Mouse (Mus musculus) MEL (cell line): ENCODE results near the gene Slit2. TPM values are rescaled to one million over a fixed set of nuclear protein-coding genes. Genes with fewer than 3 reads are reported as not detected.

Experiments used
- DNase-seq: peaks from one replicate; pipeline ENCODE4 v3.0.0; 2011; ENCODE audit warnings: low read depth, low spot score
- H3K27ac ChIP-seq: 2 replicates; pipeline ENCODE4 v1.5.1; 2012; ENCODE audit warnings: low read depth, mild to moderate bottlenecking, control low read depth, low read length, moderate library complexity; ENCODE audit not compliant: control insufficient read depth
- H3K27me3 ChIP-seq, 2 experiments: fragments of 150-350 bp in 1 of 2; sonication (generic) in 1 of 2; 2 replicates each; pipeline ENCODE4 v1.6.1; 2012; ENCODE audit warnings: low read length in 2 of 2, mild to moderate bottlenecking in 2 of 2, improper control_type of control experiment in 1 of 2, moderate library complexity in 1 of 2; ENCODE audit not compliant: insufficient read depth in 2 of 2, control insufficient read depth in 1 of 2
- H3K36me3 ChIP-seq, 2 experiments: 2 replicates each; pipeline ENCODE4 v1.6.1; 2012 to 2014; ENCODE audit warnings: low read length in 2 of 2, improper control_type of control experiment in 1 of 2, inconsistent platforms in 1 of 2, mild to moderate bottlenecking in 1 of 2; ENCODE audit not compliant: insufficient read depth in 2 of 2, control insufficient read depth in 1 of 2
- H3K4me1 ChIP-seq, 2 experiments: fragments of 150-350 bp in 1 of 2; sonication (generic) in 1 of 2; 2 replicates each; pipeline ENCODE4 v1.6.1; 2012; ENCODE audit warnings: low read length in 2 of 2, improper control_type of control experiment in 1 of 2, mild to moderate bottlenecking in 1 of 2; ENCODE audit not compliant: insufficient read depth in 2 of 2, control insufficient read depth in 1 of 2
- H3K4me3 ChIP-seq, 2 experiments: fragments of 150-350 bp in 1 of 2; sonication (generic) in 1 of 2; 2 replicates each; pipeline ENCODE4 v1.5.1; 2012; ENCODE audit warnings: low read depth in 2 of 2, low read length in 2 of 2, mild to moderate bottlenecking in 2 of 2, moderate library complexity in 2 of 2, control low read depth in 1 of 2, improper control_type of control experiment in 1 of 2; ENCODE audit not compliant: control insufficient read depth in 1 of 2, insufficient read depth in 1 of 2
- H3K79me2 ChIP-seq: 2 replicates; pipeline ENCODE4 v1.6.1; 2012; ENCODE audit warnings: mild to moderate bottlenecking, low read length, moderate library complexity; ENCODE audit not compliant: control insufficient read depth, poor library complexity, insufficient read depth
- H3K9ac ChIP-seq: 2 replicates; pipeline ENCODE4 v1.6.1; 2012; ENCODE audit warnings: low read depth, mild to moderate bottlenecking, control low read depth, low read length, moderate library complexity; ENCODE audit not compliant: control insufficient read depth, poor library complexity, severe bottlenecking
- H3K9me3 ChIP-seq: fragments of 150-350 bp; sonication (generic); replicated peaks from 2 replicates; pipeline ENCODE4 v1.6.1; 2012; ENCODE audit warnings: mild to moderate bottlenecking, low read length, improper control_type of control experiment, moderate library complexity; ENCODE audit not compliant: insufficient read depth
- BHLHE40 ChIP-seq: IDR thresholded peaks from 2 replicates; pipeline ENCODE4 v1.6.1; 2012; ENCODE audit warnings: low read depth, mild to moderate bottlenecking, inconsistent platforms, low read length, improper control_type of control experiment, borderline replicate concordance
- CHD2 ChIP-seq: IDR thresholded peaks from 2 replicates; pipeline ENCODE4 v1.6.1; 2011; ENCODE audit warnings: low read length, improper control_type of control experiment
- CTCF ChIP-seq, 3 experiments: IDR thresholded peaks in 2 of 3; conservative IDR thresholded peaks in 1 of 3; 2 replicates each; pipeline ENCODE4 v1.5.1; 2011 to 2012; ENCODE audit warnings: low read length in 3 of 3, low read depth in 2 of 3, mild to moderate bottlenecking in 2 of 3, improper control_type of control experiment in 1 of 3, inconsistent platforms in 1 of 3, mixed read lengths in 1 of 3, moderate library complexity in 1 of 3; ENCODE audit not compliant: control insufficient read depth in 1 of 3, insufficient read depth in 1 of 3, poor library complexity in 1 of 3, severe bottlenecking in 1 of 3
- ELF1 ChIP-seq: IDR thresholded peaks from 2 replicates; pipeline ENCODE4 v1.6.1; 2014; ENCODE audit warnings: low read depth, mild to moderate bottlenecking, inconsistent platforms, low read length, improper control_type of control experiment, moderate library complexity
- EP300 ChIP-seq, 2 experiments: IDR thresholded peaks; 2 replicates each; pipeline ENCODE4 v1.6.1; 2011; ENCODE audit warnings: improper control_type of control experiment in 2 of 2, low read length in 2 of 2, low read depth in 1 of 2, mild to moderate bottlenecking in 1 of 2
- MAFK ChIP-seq: IDR thresholded peaks from 2 replicates; pipeline ENCODE4 v1.6.1; 2011; ENCODE audit warnings: low read depth, mild to moderate bottlenecking, low read length, improper control_type of control experiment, borderline replicate concordance
- MAX ChIP-seq: IDR thresholded peaks from 2 replicates; pipeline ENCODE4 v1.6.1; 2011; ENCODE audit warnings: low read length, improper control_type of control experiment
- MEF2A ChIP-seq: IDR thresholded peaks from 2 replicates; pipeline ENCODE4 v1.6.1; 2014; ENCODE audit warnings: low read depth, mild to moderate bottlenecking, inconsistent platforms, low read length, improper control_type of control experiment; ENCODE audit not compliant: poor library complexity, insufficient replicate concordance, severe bottlenecking; ENCODE audit errors: extremely low read depth
- POLR2AphosphoS2 ChIP-seq: IDR thresholded peaks from 2 replicates; pipeline ENCODE4 v1.6.1; 2011; ENCODE audit warnings: low read length, improper control_type of control experiment
- POLR2AphosphoS5 ChIP-seq: IDR thresholded peaks from 2 replicates; pipeline ENCODE4 v1.6.1; 2012; ENCODE audit warnings: low read depth, borderline replicate concordance, mild to moderate bottlenecking, inconsistent platforms, low read length, moderate library complexity, mixed read lengths
- RAD21 ChIP-seq: IDR thresholded peaks from 2 replicates; pipeline ENCODE4 v1.6.1; 2011; ENCODE audit warnings: mild to moderate bottlenecking, low read depth, low read length, improper control_type of control experiment
- TCF12 ChIP-seq: IDR thresholded peaks from 2 replicates; pipeline ENCODE4 v1.6.1; 2014; ENCODE audit warnings: low read depth, mild to moderate bottlenecking, inconsistent platforms, low read length, improper control_type of control experiment, moderate library complexity
- ZC3H11A ChIP-seq: IDR thresholded peaks from 2 replicates; pipeline ENCODE4 v1.6.1; 2012; ENCODE audit warnings: low read depth, mild to moderate bottlenecking, inconsistent platforms, low read length, improper control_type of control experiment
- polyA plus RNA-seq, 2 experiments: library from polyadenylated mRNA; stranded (reverse) in 1 of 2; unstranded in 1 of 2; fragments of >175 nt in 1 of 2; fragments of >200 nt in 1 of 2; gene quantifications; 2 replicates each; pipeline versions ENCODE4 v1.2.1 to v1.2.4; 2012; ENCODE audit warnings: low replicate concordance in 2 of 2, low read depth in 1 of 2; ENCODE audit not compliant: insufficient read length in 2 of 2, insufficient read depth in 1 of 2, missing spikeins in 1 of 2
- total RNA-seq: library from RNA; depleted of rRNA; stranded (reverse); fragments of 300-350 nt; gene quantifications from 2 replicates; pipeline ENCODE4 v1.2.3, GENCODE M21; 2012

The Slit2 gene
- total and polyA plus RNA-seq, 3 experiments: not detected

DNA sequence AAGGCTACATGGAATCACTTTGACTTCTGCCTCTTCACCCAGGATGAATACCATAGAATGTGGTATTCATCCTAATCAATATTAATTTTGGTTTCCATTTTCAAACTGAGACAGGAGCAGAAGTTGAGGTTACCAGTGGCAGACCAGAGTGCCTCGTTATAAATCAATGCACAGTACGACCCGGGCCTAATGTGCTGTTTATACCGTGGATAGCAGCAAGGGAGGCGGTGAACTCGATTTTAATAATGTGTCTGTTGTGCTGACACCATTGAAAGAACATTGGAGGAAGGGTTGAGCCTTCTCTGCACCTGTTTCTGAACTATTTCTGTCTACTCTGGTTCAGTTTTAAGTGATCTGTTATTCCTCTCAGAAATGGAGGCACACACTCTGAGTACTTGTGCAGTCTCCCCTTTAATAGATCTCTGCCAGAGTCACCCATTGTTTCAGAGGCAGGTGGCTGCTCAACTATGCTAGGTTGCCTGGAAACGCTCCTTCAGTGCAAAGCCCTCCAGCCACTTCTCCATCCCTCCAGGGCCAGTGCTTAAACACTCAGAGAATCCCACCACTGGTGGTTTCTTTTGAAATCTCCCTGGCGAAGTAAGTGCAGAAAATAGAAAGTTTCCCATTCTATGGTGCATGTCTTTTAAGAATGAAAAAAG, 98.4 kb downstream of the Slit2 start:
- no peak for TF ChIP-seq BHLHE40
- no peak for TF ChIP-seq POLR2AphosphoS5
- no peak for TF ChIP-seq MAFK
- TF ChIP-seq MEF2A: no peak
- TF ChIP-seq, all 39 proteins: peak for 0
- no peak overlapping the region for H3K9ac ChIP-seq
- no peaks in the 10 kb centered on the region for H3K9me3 ChIP-seq
- DNase-seq: no peak
- no peak overlapping the region for H3K27ac ChIP-seq
- no peak overlapping the region for H3K4me3 ChIP-seq
- H3K4me1 ChIP-seq: no peaks in the 10 kb centered on the region
- H3K27me3 ChIP-seq: no peaks in the 10 kb centered on the region
- no peaks in the 10 kb centered on the region for H3K79me2 ChIP-seq
- no peaks in the 10 kb centered on the region for H3K36me3 ChIP-seq

DNA sequence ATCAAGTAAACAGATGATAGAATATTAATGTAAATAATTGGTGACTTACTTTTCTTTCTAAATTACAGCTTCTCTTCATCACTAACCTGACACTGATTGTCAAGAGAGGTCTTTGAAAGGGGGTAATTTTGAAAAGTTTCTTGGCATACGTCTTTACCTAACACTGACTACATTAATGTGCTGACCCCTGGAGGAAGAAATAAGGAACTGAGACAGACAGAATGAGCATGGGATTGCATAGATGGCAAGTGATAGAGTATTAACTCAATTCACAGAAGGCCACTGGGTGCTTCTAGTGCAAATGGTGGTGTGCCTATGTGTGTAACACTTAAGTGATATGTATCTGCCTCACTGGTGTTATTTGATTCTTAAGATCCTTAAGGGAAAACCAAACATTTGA, 130.5 kb downstream of the Slit2 start:
- DNase-seq: no peak
- Histone ChIP-seq H3K4me3 (no peak overlapping the region), H3K9ac (no peak overlapping the region), H3K27me3 (no peaks in the 10 kb centered on the region), H3K79me2 (no peaks in the 10 kb centered on the region), H3K4me1 (no peaks in the 10 kb centered on the region), H3K36me3 (no peaks in the 10 kb centered on the region), H3K9me3 (no peaks in the 10 kb centered on the region), H3K27ac (no peak overlapping the region)
- no peak for TF ChIP-seq POLR2AphosphoS2
- TF ChIP-seq CTCF (IDR thresholded peaks at IDR 0.05 in 2 of 3, conservative IDR thresholded peaks at IDR 0.05 in 1 of 3; ENCODE audit: control insufficient read depth in 1 of 3, insufficient read depth in 1 of 3, low read depth in 2 of 3, low read length in 3 of 3, poor library complexity in 1 of 3, severe bottlenecking in 1 of 3): peak in 1 of 3 experiments; percentile 13; a peak in 1 of 6 replicates
- no peak for TF ChIP-seq RAD21

DNA sequence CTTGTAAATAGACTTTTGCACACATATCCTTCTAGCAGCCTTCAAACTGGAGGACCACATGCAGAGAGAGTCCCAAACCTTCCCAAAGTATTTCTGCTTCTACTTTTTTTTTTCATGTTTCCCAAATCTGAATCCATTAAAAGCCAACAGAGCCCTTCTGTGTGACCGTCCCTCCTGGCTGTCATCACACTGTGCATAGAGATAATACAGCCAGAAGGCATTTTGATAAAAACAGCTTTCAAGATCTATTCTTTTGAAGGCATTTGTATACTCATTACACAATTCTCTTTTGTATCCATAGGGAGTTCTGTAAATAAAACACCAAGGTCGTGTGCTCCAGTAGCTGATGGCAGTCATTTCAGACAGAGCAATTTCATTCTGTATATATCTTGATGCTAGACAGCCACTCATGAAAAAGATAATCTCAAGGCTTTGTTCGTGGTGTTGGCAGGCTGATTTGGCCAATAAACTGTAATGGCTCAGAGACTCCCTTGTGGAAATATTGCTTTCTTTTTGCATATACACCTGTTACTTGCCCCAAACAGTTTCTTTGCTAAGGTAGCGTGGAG, 132.1 kb downstream of the Slit2 start:
- H3K27ac ChIP-seq: no peak overlapping the region
- no peak for DNase-seq
- no peaks in the 10 kb centered on the region for H3K9me3 ChIP-seq
- H3K36me3 ChIP-seq: no peaks in the 10 kb centered on the region
- H3K27me3 ChIP-seq: no peaks in the 10 kb centered on the region
- H3K9ac ChIP-seq: no peak overlapping the region
- no peak overlapping the region for H3K4me3 ChIP-seq
- H3K4me1 ChIP-seq: no peaks in the 10 kb centered on the region
- H3K79me2 ChIP-seq: no peaks in the 10 kb centered on the region
- TF ChIP-seq ZC3H11A (no peak), ELF1 (no peak), TCF12 (no peak), MAX (no peak), CHD2 (no peak), EP300 (IDR thresholded peaks at IDR 0.05; ENCODE audit: low read depth in 1 of 2, low read length in 2 of 2) (no peak)
